Mouse (Mus musculus): ENCODE results near the gene Nxph2. TPM values are rescaled to one million over a fixed set of nuclear protein-coding genes. Genes with fewer than 3 reads are reported as not detected.

The Nxph2 gene
- total RNA-seq (2021), result not detected
- long read RNA-seq, experiment 1, result 0 reads
- long read RNA-seq, experiment 2, result 0 reads

DNA sequence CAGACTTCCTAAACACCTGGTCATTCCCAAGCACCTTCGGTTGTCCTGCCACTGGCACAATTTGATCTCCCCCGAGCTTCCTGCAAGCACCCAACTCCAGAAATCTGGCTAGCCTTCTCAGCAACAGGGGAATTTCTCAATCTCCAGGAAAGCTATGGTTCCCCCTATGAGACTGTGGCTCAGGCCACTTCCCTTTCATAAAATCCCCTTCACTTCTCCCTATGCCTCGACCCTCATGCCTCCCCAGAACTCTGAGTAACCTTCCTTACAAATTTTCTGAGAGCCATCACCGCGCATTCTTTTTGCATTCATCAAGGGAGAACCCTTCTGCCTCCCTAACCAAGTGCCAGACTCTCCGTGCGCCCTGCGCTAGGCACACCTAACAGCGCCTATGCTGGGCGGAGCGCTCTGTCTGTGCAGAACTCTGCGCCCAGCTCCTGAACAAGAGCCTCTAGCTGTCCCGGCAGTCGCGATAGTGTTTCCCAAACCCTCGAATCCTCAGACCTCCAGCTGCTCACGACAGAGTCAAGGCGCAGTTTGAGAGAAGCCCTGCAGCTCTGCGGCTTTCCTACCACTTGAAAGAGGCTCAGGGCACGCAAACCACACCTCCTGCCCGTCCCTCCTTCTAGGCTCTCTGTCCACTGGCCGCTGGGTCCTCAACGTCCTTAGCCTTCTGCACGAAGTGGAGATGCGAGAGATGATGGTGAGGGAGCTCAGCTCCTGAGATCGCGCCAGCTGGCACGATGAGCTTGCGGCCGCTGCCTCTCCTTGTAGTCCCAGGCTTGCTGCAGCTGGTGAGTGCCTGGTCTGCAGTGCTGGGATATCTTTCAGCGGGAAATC lies at the start of gene Nxph2:
Gene Nxph2 (plus strand): TSS at position 501 of the 840 bp plus-strand sequence.
- peak in 1 of 2 experiments; percentile 10 for DNase-seq (ENCODE audit: low spot score in 2 of 2)

DNA sequence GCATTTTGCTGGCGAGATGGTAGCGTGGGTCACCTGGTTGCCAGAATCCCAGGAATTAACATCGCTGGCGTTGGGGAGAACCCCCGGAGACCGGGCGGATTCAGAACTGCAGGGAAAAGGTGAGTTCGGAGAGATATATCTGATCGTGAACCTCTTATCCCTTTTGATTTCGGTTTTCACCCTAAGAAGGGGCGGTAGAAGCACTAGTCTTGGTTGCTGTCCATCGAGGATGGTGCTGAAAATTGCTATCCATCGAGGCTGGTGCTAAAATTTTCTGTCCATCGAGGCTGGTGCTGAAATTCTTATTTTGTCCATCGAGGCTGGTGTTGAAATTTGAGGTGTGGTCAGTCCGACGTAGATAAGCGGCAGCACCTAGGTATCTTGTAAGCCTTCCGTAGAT lies 30.1 kb upstream of the Nxph2 start:
- peak in 1 of 2 experiments; percentile 24 for DNase-seq (ENCODE audit: low spot score in 2 of 2)

DNA sequence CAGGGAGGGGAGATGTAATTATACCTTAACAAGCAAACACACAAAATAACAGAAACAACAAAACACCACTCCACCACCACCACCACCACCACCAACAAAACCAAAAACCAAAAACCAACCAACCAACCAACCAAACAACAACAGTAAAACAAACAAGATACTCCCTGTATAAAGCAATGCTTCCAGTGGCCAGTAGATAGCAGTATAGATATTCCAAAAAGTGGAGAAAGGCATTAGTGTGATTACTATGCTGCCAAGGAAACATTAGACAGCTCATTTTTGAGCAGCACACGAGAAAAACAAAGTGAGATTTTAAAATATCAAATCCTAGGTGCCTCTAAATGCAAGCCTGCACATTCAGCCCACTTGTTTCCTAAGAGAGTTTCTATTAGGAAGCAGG lies 6.2 kb upstream of the Nxph2 start:
- DNase-seq (ENCODE audit: low spot score in 2 of 2), result no peak

Other genes with a start within 250 kb of the Nxph2 start
- 1 to 10 TPM; 5.8 to 6.5 TPM for gene Mastl, start 165.2 kb upstream of the Nxph2 start, total RNA-seq (2021)
- 10 to 100 TPM; 81.9 to 92.3 TPM for gene Yme1l1, start 164.9 kb upstream of the Nxph2 start, total RNA-seq (2021)
- gene 4931423N10Rik, start 113.8 kb upstream of the Nxph2 start, total RNA-seq (2021), result not detected

Measured in gastrocnemius, postnatal 4 days (tissue).